Mouse (Mus musculus) embryo, embryonic 11 days (tissue): ENCODE results near the gene Cdca8.
A peak's percentile ranks its signal among the peaks of the same experiment; 100 is the strongest.
"Not testable (repeated sequence)": the region's sequence is repeated elsewhere in the genome, so short reads cannot be mapped to it uniquely, and the experiment has no call there.

Source experiments
- DNase-seq: peaks from one replicate; pipeline ENCODE4 v3.0.0-alpha.2; 2015

The Cdca8 gene

DNA sequence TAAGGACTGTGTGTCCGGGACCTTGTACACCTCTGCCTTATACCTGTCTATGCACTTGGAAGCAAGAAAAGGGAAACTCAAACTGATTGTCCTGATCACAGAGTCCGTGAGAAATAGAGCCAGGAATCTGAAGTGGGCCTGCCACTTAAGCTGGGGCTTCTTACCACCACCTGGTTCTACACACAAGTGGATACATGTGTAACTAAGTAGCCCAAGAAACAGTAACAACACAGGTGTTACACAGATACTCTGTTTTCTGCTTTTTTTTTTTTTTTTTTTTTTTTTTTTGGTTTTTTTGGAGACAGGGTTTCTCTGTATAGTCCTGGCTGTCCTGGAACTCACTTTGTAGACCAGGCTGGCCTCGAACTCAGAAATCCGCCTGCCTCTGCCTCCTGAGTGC is at the start of gene Cdca8:
TSS of gene Cdca8 (minus strand) at position 101 of the 400 bp plus-strand sequence.
- not testable (repeated sequence) for DNase-seq

- no peak for DNase-seq
These were observed 49.3 kb upstream of the Cdca8 start for GRCm38 (mm10) chr4:124988382-124988781.

DNA sequence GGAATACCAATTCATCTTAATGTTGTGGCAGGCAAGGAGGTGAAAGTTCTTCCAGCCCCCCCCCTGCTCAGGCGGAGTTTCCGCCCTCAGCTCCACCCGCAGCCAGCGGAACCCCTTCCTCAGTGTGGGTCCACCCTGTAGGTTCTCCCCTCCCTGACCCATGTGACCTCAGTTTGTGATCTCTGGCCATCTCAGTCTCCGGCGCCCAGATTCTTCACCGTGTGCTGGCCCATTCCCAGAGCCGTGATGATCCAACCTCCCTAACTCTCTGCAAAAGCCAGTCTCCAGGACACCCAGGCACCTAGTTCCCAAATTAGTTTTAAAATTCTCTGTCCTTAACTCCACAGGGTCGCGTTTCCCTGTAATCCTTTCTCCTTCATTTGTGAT is 48.6 kb upstream of the Cdca8 start:
- no peak for DNase-seq

GRCm38 (mm10) chr4:124986739-124987710 is 47.9 kb upstream of the Cdca8 start:
- DNase-seq, result no peak

GRCm38 (mm10) chr4:124985671-124986602 is 46.8 kb upstream of the Cdca8 start, which contains the start of gene Rspo1:
Gene Rspo1 (plus strand): TSS chr4:124986430.
- DNase-seq, result peak; percentile 63

GRCm38 (mm10) chr4:124984871-124985670 is 46.0 kb upstream of the Cdca8 start:
- no peak for DNase-seq

- no peak for DNase-seq
These were observed 44.9 kb upstream of the Cdca8 start for GRCm38 (mm10) chr4:124983893-124984526.

- DNase-seq, result no peak
These were observed 39.1 kb upstream of the Cdca8 start for GRCm38 (mm10) chr4:124978201-124978600.

GRCm38 (mm10) chr4:124973296-124973695 is 34.2 kb upstream of the Cdca8 start:
- no peak for DNase-seq

GRCm38 (mm10) chr4:124972316-124972715 is 33.2 kb upstream of the Cdca8 start:
- DNase-seq, result peak; percentile 79

DNA sequence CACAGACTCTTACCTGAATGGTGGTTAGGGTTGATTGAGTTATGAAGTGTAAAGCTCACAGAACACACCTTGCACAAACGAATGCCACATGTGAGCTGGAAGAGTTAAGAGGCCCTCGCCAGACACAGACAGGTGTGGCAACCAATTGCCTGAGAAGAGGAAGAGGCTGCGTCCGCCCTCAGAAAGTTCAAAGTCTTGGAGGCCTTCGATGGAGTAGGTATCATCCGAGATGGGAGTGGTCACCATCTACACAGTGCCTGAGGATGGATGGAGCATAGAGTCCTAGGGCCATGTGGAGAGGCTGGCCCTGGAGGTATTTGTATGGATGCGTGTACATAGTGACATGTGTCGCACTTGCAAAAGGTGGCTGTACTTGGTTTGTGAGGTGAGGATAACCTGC is 32.0 kb upstream of the Cdca8 start:
- DNase-seq, result no peak

- peak; percentile 34 for DNase-seq
These were observed 31.6 kb upstream of the Cdca8 start for GRCm38 (mm10) chr4:124970677-124971076.

DNA sequence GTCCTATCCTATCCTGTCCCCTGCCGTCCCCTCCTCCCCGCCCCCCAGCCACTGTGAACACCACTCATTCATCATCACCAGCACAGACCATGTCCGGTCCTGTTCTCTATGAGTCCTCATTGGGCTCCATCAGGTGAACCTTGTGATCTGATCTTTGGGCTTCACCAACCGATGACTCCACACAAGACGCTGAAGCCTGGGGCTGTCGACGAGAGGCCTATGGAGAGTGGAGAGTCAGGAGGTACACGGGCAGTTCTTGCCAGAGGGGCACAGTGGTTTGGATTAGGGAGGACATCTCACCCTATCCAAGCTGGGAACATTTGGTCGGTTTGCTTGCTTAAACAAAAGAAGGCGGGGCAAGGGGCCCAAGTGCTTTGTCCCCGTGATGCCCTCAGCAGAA is 31.1 kb upstream of the Cdca8 start:
- no peak for DNase-seq

DNA sequence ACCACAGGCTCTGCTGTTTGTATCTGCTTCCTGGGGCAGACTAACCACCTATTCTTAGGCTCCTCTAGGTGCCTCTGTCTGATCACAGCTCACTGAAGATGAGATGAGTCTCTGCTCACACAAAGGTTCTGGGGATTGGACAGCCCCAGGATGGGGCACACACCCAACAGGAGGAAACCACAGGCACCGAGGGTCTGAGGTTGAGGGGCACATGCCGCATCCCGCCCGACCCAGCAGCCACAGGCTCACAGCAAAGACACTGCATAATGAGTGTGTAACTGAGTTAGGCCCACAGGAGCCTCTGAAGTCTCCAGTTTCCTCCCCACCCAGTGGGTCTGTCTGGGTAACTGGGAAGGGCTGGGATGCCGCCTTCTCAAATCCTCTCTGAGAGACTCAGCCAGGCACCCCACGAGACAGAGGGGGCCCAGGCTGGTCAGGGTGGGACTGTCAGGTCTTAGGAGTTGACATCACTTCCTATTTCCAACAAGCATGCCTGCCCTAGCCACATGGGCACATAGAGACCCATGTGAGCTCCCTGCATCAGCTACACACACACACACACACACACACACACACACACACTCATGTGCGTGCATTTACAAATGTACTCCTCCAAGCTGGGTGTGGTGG is 30.2 kb upstream of the Cdca8 start:
- DNase-seq, result no peak

DNA sequence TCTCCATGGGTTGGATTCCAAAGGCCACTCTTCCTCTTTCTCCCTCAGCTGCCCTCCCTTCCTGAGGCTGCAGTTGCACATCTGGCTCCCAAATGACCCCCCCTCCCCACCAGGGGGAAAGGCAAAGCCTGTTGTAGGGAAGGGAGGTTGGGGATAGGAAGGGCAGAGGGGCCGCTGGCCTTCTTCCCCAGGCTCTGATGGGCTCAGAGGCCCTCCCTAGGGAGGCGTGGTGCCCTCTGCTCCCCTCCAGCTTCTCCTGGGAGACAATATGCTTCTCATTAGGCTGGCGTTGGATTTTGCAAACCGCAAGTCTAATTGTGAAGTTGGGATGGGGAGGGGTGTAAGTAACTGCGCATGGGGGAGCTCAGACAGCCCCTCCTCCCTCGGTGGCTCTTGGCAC is 29.6 kb upstream of the Cdca8 start:
- DNase-seq, result peak; percentile 52

DNA sequence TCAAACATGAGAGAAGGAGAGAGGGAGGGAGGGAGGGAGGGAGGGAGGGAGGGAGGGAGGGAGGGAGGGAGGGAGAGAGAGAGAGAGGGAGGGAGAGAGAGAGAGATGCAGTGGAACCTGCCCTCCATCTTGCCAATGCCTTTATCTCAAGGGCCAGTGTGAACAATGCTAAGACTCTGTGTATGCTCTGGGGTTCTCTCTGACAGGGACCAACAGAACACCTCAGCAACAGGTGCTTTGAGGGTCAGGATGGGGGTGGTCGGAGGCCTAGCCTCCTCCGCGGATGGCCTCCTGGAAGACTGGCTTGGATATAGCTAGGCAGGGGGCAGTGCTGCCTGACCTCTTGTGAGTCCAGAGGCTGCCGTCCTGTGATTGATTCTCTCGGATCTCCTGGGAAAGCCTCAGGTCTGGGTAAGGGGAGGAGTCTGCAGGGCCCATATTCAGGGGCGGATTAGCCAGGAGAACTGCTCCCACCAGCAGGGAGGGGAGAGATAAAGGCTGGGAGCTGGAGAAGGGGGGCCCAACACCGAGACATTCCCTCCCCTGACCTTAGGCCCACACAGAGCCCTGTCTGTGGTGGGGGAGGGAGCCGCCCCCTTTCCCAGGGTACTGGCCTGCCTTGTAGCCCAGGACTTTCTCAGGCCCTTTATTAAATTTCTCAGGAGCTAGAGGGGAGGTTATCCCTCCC is 25.9 kb upstream of the Cdca8 start:
- peak; percentile 76 for DNase-seq

- DNase-seq, result no peak
These were observed 23.5 kb upstream of the Cdca8 start for GRCm38 (mm10) chr4:124962576-124962975.

- DNase-seq, result no peak
These were observed 21.8 kb upstream of the Cdca8 start for GRCm38 (mm10) chr4:124960940-124961339.

DNA sequence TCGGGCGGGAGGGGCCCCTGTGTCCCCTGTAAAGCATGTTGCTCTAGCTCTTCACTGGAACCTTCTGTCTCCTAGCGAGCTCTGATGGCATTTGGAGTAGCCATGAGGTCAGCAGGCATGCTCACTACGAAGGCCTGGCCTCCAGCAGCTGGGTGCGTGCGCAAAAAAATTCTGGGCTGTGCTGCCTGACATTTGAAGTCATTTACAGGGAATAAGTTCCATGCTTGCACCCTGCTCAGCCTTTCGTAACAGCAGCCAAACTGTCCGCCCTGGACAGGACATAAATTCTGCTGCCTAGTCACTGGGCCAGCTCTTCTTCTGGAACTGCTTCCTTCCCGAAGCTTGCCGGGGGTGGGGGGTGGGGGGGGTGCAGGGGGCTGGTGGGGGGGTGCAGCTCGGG is 20.0 kb upstream of the Cdca8 start:
- DNase-seq, result no peak

GRCm38 (mm10) chr4:124957284-124957683 is 18.2 kb upstream of the Cdca8 start:
- no peak for DNase-seq

GRCm38 (mm10) chr4:124953546-124953945 is 14.4 kb upstream of the Cdca8 start:
- DNase-seq, result no peak
